10 mouse cellular contexts compared by ENCODE assay signal in genomic region chr17:26362586-26363361, GRCm38 (mm10). TPM values are rescaled to one million over a fixed set of nuclear protein-coding genes. Genes with fewer than 3 reads are reported as not detected.
DNase-seq lines count a peak whose midpoint lies in the region; ATAC-seq and TF ChIP-seq lines count a peak whose summit lies in the region.
"Had no signal": no experiment of that assay in that cellular context is flagged by ENCODE, and none has a peak within 500 bp of the region (broad histone marks: within the 10 kb centered on the region; RNA-seq: fewer than 3 reads in every experiment).

No protein-coding gene starts in this region.

- no peaks in the 10 kb centered on the region for H3K27me3 ChIP-seq in hindbrain, embryonic 13.5 days
- H3K27me3 ChIP-seq in hindbrain, embryonic 12.5 days = no peaks in the 10 kb centered on the region; the same call in 1 of the 2 replicates
- H3K27me3 ChIP-seq in stomach, postnatal 0 days (ENCODE audit: control insufficient read depth, insufficient read depth, low read length) = no peaks in the 10 kb centered on the region

- no peak overlapping the region for H3K9ac ChIP-seq in hindbrain, embryonic 13.5 days
- no peak overlapping the region for H3K9ac ChIP-seq in hindbrain, embryonic 12.5 days
- H3K9ac ChIP-seq in stomach, postnatal 0 days (ENCODE audit: low read length) = no peak overlapping the region

- DNase-seq in thymus, postnatal 4 days = peak; percentile 14
- DNase-seq in thymus, postnatal 0 days (ENCODE audit: low spot score) = no peak
- peak; percentile 5 for DNase-seq in heart, postnatal 4 days
- DNase-seq in stomach, postnatal 0 days (ENCODE audit: low spot score) = no peak
- DNase-seq in ovary, postnatal 36 days (ENCODE audit: low spot score) = no peak
- DNase-seq: adrenal gland, adult 2 months; lung, adult 18-20 months; thymus, postnatal 14 days had no signal

- no peak for ATAC-seq in hindbrain, embryonic 13.5 days (ENCODE audit: low FRiP score)
- ATAC-seq in hindbrain, embryonic 12.5 days (ENCODE audit: low FRiP score) = no peak
- no peak for ATAC-seq in stomach, postnatal 0 days (ENCODE audit: low FRiP score, low TSS enrichment)

- peak overlapping the region; percentile 86 for H3K27ac ChIP-seq in hindbrain, embryonic 13.5 days
- H3K27ac ChIP-seq in hindbrain, embryonic 12.5 days = no peak overlapping the region
- 0 out of 2 replicates have a peak overlapping the region, but pooled peaks have one; percentile 18 for H3K27ac ChIP-seq in stomach, postnatal 0 days (replicated peaks)

- TF ChIP-seq EP300 in stomach, postnatal 0 days (optimal IDR thresholded peaks at IDR 0.05) = no peak

- WGBS in hindbrain, embryonic 13.5 days = 64% methylated on average over 12 of the region's 12 CpGs
- WGBS in hindbrain, embryonic 12.5 days = 66% methylated on average over 12 of the region's 12 CpGs
- 52% methylated on average over 12 of the region's 12 CpGs for WGBS in stomach, postnatal 0 days

- H3K9me3 ChIP-seq in hindbrain, embryonic 13.5 days = no peaks in the 10 kb centered on the region
- H3K9me3 ChIP-seq in hindbrain, embryonic 12.5 days (replicated peaks) = no peaks in the 10 kb centered on the region
- H3K9me3 ChIP-seq in stomach, postnatal 0 days (ENCODE audit: control insufficient read depth, low read length) = no peaks in the 10 kb centered on the region

- no peak overlapping the region for H3K4me3 ChIP-seq in hindbrain, embryonic 13.5 days
- no peak overlapping the region for H3K4me3 ChIP-seq in hindbrain, embryonic 12.5 days
- H3K4me3 ChIP-seq in stomach, postnatal 0 days (ENCODE audit: low read depth, low read length) = no peak overlapping the region

- no peak overlapping the region for H3K4me2 ChIP-seq in hindbrain, embryonic 13.5 days
- no peak overlapping the region for H3K4me2 ChIP-seq in hindbrain, embryonic 12.5 days (replicated peaks)
- H3K4me2 ChIP-seq in stomach, postnatal 0 days (replicated peaks; ENCODE audit: low read depth) = no peak overlapping the region

- no peaks in the 10 kb centered on the region for H3K36me3 ChIP-seq in hindbrain, embryonic 13.5 days
- no peaks in the 10 kb centered on the region for H3K36me3 ChIP-seq in hindbrain, embryonic 12.5 days
- no peaks in the 10 kb centered on the region for H3K36me3 ChIP-seq in stomach, postnatal 0 days (ENCODE audit: control insufficient read depth, insufficient read depth, low read length)

- peaks cover 47% of the 10 kb centered on the region for H3K4me1 ChIP-seq in hindbrain, embryonic 13.5 days (replicated peaks)
- peaks cover 33% of the 10 kb centered on the region for H3K4me1 ChIP-seq in hindbrain, embryonic 12.5 days
- peaks cover 16% of the 10 kb centered on the region for H3K4me1 ChIP-seq in stomach, postnatal 0 days (replicated peaks; ENCODE audit: control insufficient read depth, insufficient read depth)

- peak; percentile 56 for TF ChIP-seq CTCF in stomach, postnatal 0 days (IDR thresholded peaks at IDR 0.05; ENCODE audit: low read depth)

RNA-seq across cellular contexts. Expression of gene Neurl1b, which starts 51.9 kb away (rescaled TPM):
- 0.78 and 1.0 TPM in 2 replicates for polyA plus RNA-seq in hindbrain, embryonic 13.5 days (2015; fragmentation: Nextera tagmentation; extraction: Ambion mirVana)
- polyA plus RNA-seq in hindbrain, embryonic 12.5 days (2016; fragmentation: Nextera tagmentation; extraction: Ambion mirVana) = 0.40 and 0.59 TPM in 2 replicates
- 0.39 and 1.3 TPM in 2 replicates for polyA plus RNA-seq in thymus, postnatal 0 days (2015; fragmentation: Nextera tagmentation; extraction: Ambion mirVana)
- 10 to 100 TPM; 81.4 to 87.9 TPM for total RNA-seq in heart, postnatal 4 days (2021)
- polyA plus RNA-seq in stomach, postnatal 0 days (2015; fragmentation: Nextera tagmentation; extraction: Ambion mirVana) = 1.1 and 1.4 TPM in 2 replicates

Comparison
In these comparisons a context has a peak if more than half of its experiments do, and no peak if none do; other contexts are left out.
1. DNase-seq: peak in thymus, postnatal 4 days (single experiment) and heart, postnatal 4 days (single experiment); none in thymus, postnatal 0 days (single experiment), stomach, postnatal 0 days (single experiment) and ovary, postnatal 36 days (single experiment).